Mouse (Mus musculus): Measurements from ENCODE around the gene Wdr4.
"Not testable (repeated sequence)": the region's sequence is repeated elsewhere in the genome, so short reads cannot be mapped to it uniquely, and the experiment has no call there.

The Wdr4 gene

GRCm38 (mm10) chr17:31535871-31536629, 16.3 kb upstream of the Wdr4 start:
- DNase-seq (ENCODE audit: low spot score in 2 of 2): no peak

DNA sequence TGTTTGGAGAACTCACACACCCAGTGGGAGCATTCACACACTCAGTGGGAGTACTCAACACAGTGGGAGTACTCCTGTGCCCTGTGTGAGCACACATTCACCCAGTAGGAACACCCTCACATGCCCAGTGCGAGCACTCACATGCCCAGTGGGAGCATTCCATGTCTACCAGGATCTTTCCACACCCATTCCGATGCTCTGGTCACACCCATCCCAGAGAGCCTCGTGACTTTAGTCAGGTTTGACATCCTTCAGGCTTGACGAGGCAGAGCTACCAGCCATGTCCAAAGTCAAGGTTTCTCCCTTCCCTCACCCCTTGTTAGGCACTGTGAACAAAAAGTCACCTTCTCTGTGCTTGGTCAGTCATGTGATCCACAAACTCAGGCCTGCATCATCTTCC, 15.6 kb upstream of the Wdr4 start:
- DNase-seq (ENCODE audit: low spot score in 2 of 2): no peak

DNA sequence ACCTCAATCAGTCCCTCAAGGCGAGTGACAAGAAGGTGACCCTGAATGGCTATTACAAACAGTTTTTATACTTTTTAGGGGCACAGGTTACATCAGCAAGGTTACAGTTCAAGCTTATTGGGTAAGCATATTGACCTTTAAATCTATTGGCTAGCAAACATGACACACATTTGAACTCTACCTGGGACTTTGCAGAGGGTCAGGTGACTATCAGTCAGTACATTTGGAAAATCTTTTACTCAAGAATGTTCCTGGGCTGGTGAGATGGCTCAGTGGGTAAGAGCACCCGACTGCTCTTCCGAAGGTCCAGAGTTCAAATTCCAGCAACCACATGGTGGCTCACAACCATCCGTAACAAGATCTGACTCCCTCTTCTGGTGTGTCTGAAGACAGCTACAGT, 12.6 kb upstream of the Wdr4 start:
- DNase-seq (ENCODE audit: low spot score in 2 of 2): not testable (repeated sequence)

- DNase-seq (ENCODE audit: low spot score in 2 of 2): no peak
These were observed 11.8 kb upstream of the Wdr4 start for GRCm38 (mm10) chr17:31531441-31532158.

- DNase-seq (ENCODE audit: low spot score in 2 of 2): peak in 1 of 2 experiments; percentile 24
These were observed 9.5 kb upstream of the Wdr4 start for GRCm38 (mm10) chr17:31529314-31529713.

- no peak for DNase-seq (ENCODE audit: low spot score in 2 of 2)
These were observed 6.0 kb upstream of the Wdr4 start for GRCm38 (mm10) chr17:31525816-31526215.

DNA sequence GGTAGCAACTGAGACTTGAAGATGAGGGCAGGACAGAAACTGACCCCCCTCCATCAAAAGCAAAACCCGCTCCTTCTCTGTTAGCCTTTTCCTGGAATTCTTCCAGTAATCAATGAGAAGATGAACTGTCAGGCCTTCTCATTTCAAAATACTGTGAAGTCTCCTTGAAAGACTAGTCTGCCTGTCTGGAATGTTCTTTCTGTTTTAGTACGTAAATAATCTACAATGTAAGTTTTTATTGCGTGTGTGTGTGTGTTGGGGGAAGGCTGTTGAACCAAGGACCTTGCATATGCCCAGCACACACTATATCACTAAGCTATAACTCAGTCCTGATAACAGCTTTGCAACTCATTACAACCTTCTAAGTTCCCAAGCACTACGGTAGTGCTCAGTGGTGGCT, 5.3 kb upstream of the Wdr4 start:
- no peak for DNase-seq (ENCODE audit: low spot score in 2 of 2)

DNA sequence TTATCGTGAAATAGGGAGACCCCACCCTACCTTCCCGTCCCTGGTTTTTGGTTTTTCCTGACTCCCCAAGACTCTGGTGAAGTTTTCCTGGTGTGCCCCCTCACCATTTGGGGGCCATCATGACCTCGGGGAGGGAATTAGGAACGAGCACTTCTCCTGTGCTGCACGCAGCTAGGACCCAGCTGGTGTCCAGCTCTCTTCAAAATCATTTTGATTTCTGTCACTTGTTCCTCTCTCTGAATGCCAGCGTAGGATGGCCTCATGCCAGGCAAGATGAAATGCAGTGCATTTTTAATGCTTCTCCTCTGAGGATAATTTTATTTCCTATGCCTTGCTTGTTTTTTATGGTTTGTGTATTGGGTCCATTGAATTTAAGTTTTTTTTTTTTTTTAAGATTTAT, 2.2 kb upstream of the Wdr4 start:
- DNase-seq (ENCODE audit: low spot score in 2 of 2): no peak

DNA sequence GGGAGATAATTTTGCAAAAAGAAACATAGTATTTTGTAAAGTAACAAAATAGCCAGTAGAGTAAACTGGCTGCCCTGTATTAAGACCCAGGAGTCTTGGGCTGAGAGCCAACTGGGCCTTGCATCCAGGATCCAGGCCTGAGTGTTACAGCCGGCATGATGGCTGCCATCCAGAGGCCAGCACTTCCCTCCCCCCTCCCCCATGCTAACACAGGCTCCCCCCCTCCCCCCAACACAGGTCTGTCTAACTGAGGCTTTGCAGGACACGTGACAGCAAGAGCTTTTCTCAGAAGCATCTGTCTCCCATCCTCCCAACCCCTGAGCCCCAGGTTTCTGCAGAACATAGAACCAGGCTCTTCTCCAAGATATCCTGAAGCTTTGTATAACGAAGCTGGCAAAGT, 1.1 kb upstream of the Wdr4 start:
- DNase-seq (ENCODE audit: low spot score in 2 of 2): no peak

GRCm38 (mm10) chr17:31519344-31519945, 335 bp downstream of the Wdr4 start:
- DNase-seq (ENCODE audit: low spot score in 2 of 2): no peak

DNA sequence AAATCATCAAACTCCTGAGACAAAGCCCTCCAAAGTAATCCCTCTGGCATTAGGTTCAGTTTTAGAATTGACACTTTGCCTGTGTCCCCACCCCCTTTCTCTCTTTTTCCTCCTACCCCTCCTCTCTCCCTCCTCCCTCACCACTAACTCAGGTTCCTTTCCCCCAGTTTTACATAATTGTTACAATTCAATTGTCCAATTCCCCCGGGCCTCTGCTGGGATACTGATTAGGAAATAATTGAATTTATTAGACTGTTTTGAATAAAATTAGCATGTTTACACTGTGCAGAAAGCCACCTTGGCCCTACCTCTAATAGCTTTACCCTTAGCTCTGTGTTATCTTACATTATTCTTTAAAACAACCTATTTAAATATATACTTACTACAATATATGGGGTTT, 5.1 kb downstream of the Wdr4 start:
- DNase-seq (ENCODE audit: low spot score in 2 of 2): no peak

DNA sequence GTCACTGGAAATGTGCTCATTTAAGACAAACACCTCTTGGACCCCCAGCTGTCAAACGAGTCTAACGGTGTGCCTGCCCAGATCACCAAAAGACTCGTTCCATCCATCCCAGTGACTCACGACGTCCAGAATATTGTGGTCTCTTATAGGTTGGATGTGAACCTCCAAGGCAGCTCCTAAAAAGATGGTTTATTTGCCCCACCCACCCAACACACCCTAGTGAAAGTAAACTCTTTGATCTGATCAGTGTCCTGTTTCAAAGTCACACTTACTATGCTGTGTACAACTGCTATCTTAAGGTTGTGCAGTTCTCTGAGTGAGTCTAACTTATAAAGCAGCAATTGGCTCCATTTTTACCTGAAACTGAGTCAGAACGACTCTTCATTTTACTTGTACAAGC, 7.2 kb downstream of the Wdr4 start:
- no peak for DNase-seq (ENCODE audit: low spot score in 2 of 2)

GRCm38 (mm10) chr17:31511792-31512495, 7.8 kb downstream of the Wdr4 start:
- peak; percentile 75 to 78 for DNase-seq (ENCODE audit: low spot score in 2 of 2)

DNA sequence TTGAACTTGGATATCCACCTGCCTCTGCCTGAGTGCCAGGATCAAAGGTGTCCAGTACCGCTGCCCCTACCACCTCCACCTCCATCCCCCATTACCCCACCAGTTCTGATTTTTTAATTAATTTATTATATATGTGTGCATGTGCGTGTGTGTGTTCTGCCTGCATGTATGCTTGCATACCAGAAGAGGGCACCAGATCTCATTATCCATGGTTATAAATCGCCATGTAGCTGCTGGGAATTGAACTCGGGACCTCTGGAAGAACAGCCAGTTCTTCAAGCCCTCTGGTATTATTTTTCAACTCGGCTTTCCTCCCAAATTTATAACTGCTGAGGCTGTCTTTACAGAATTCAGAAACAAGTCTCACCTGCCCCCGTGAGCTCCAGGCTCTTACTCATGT, 8.8 kb downstream of the Wdr4 start:
- no peak for DNase-seq (ENCODE audit: low spot score in 2 of 2)

DNA sequence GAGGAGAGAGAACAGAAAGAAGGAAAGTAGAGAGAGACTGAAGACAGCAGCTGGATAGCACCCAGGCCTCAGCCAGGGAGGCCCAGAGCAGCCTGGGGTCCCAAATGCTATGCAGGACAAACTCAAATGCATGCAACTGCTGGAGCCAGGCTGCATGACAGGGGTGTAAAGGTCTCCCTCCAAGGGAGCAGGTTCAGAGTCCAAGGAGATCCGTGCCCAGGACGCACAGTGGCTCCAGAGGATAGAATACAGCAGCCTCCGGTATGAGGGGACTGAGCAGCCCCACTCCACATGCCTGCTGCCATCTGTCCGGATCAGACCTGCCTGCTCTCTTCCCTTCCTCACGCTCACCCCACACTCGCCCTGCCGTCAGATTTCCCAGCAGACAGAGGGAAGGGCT, 13.5 kb downstream of the Wdr4 start:
- no peak for DNase-seq (ENCODE audit: low spot score in 2 of 2)

- DNase-seq (ENCODE audit: low spot score in 2 of 2): no peak
These were observed 14.8 kb downstream of the Wdr4 start for GRCm38 (mm10) chr17:31505013-31505412.

DNA sequence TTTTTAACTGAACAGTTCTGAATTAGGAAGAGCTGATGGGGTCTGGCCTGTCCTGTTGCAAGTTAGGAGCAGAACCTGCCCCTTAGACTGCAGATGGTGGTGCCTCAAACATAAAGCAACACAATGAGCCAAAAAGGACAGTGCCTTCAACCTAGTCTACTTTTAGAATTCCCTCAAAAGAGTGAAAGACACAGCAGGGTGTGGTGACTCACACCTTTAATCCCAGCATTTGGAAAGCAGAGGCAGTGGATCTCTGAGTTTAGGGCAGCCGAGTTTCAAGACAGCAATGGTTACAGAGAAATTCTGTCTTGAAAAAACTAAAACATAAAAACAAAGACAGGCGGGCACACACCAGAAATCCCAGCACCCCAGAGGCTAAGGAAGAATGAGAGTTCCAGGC, 15.8 kb downstream of the Wdr4 start:
- DNase-seq (ENCODE audit: low spot score in 2 of 2): no peak

DNA sequence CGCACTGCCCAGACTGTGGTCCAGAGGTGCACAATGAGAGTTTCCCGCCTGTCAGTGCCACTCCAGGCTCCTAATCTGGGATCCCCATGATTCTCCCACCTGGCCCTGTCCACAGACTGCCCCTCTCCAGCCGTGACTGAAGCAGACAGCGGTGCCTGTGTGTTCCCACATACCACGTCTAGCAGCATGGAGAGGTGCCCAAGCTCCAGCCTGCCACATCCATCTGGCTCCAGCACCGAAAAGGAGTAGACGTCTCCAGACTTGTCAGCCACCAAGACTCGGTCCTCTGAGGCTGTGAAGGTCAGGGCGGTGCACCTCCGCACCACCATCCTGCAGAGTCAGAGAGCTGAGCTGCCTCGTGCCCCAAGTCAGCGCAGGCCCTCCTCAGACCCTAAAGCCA, 16.4 kb downstream of the Wdr4 start:
- DNase-seq (ENCODE audit: low spot score in 2 of 2): no peak

GRCm38 (mm10) chr17:31502261-31502927, 17.4 kb downstream of the Wdr4 start:
- DNase-seq (ENCODE audit: low spot score in 2 of 2): no peak

DNA sequence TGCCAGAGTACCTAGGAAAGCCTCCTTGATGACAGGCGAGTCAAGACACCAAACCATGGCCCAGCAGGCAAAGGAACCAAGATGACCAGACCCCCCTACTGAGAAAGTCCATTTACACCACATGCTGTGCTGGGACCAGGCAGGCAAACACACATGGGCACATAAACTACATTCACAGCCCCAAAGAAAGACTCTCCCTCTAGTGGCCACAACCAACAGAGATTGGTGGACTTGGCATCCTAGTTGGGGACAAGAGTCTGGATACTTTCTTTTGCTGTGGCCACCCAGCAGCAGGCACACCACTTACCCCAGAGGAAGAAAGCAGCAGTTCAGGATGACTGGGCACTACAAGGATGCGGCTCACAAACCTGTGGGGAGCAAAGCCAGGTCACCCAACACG, 18.9 kb downstream of the Wdr4 start:
- DNase-seq (ENCODE audit: low spot score in 2 of 2): no peak

DNA sequence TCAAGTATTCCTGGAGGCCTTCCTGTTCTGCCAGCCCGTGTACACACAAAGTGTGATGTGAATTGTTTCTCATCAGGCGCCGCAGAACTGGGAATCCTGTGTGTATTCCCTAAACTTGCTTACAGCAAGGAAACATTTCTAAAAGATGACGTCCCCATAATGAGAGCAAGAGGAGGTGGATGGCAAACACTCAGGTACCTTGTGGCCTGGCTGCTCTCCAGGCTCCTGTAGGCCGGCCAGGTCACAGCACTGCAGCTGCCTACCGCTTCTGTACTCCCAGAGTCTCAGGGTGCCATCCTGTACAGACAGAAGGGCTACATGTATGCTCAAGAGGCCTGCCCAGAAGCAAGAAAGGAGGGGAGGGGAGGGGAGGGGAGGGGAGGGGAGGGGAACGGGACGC, 19.4 kb downstream of the Wdr4 start:
- no peak for DNase-seq (ENCODE audit: low spot score in 2 of 2)

- no peak for DNase-seq (ENCODE audit: low spot score in 2 of 2)
These were observed 20.1 kb downstream of the Wdr4 start for GRCm38 (mm10) chr17:31499725-31500124.
